Mouse (Mus musculus): ENCODE results near the gene Tmem151a. TPM values are rescaled to one million over a fixed set of nuclear protein-coding genes. Genes with fewer than 3 reads are reported as not detected.

The Tmem151a gene
- polyA plus RNA-seq, 1 experiment from 2014 or later, result 1.5 TPM

DNA sequence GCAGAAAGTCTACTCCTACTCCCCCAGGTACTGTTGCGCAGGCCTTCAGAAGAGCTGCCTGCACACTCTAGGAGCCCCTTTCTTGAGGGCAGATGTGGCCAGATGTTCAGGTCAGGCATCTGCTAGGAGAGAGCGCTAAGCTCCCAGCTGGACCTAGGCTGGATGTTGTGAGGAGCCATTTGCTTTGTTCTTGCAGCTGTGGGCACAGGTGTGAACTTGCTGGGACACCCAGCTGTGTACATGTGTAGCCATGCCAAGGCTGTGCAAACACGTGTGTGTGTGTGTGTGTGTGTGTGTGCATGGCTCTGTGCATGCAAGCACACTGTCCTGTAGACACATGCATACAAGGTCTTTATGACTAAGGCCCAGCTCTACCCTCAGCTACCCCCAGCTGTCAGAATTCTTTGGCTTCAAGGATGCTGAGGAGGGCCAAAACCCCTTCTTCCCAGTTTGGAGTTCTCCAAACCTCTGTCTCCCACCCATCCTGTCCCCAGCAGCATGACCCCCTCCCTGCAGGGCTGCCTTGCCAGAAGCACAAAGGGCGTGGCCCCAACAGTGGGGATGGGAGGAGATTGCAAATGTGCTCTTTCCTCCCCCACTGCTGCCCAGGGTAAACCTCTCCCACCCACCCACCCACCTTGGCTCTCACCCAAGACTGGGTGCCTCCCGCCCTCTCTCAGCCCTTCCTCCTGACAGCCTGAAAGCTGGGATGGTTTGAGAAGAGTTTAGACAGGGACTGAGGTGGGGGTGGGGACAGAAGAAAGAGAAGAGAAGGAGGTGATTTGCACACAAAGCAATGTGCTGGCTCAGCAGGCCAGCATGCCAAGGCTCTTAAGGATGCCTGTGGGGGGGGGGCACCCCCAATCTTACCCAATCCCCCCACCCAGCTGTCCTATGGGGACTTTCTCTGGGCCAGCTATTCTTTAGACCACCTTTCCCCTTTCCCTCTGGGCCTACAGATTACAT is 24.7 kb downstream of the Tmem151a start:
- no peak overlapping the region for H3K4me3 ChIP-seq
- H3K9me3 ChIP-seq (replicated peaks), result no peaks in the 10 kb centered on the region
- H3K27ac ChIP-seq, result no peak overlapping the region
- no peak for ATAC-seq (ENCODE audit: low FRiP score)
- H3K27me3 ChIP-seq, result peaks cover 7% of the 10 kb centered on the region; the same call in 1 of the 2 replicates
- peak overlapping the region; percentile 32; the same call in 1 of the 2 replicates for H3K9ac ChIP-seq
- 37% methylated on average over 5 of the region's 5 CpGs for WGBS
- no peak overlapping the region for H3K4me2 ChIP-seq (replicated peaks)
- H3K36me3 ChIP-seq, result no peaks in the 10 kb centered on the region
- peaks cover 36% of the 10 kb centered on the region for H3K4me1 ChIP-seq

DNA sequence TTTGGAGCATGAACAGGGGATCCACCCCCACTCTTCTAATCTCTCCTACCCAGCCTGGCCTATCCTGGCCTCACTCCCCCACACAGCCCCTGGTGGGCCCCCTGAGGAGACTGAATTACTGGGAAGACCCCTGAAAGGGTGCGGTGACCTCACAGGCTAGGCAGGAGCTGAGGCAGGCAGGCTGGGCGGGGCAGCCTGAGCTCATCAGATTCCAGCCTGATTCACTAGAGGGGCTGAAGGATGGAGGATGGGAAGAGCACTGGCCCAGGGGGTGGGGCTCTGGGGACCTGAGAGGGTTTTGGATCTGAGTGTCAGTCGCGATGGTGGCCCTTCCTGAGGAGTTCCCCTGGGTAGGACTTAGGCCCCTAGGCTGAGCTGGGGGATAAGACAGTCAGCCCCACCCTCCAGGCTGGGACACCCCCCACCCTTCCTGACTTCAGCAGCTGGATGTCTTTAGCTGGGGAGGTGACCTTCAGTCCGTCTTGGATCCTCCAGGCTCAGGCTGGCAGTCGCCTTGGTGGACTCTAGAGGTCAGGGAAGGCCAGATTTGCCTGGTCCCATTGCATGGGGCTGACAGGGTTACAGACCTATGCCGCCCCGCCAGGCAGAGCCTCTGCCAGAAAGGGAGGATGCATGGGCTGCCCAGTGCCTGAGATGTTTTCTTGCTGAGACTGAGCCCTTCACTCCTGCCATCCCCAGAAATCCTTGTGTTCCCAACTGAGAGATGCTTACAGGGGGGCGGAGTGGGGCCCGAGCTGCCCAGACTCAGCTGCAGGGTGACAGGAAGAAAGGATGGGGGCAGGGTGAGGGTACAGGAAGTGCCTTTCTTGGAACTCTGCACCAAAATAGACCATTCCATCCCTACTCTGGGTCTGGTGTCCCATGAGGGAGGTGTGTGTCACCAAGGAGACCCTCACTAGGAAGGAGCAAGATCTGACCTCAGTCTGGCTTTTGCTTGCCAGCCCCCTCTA is 26.2 kb downstream of the Tmem151a start:
- H3K4me3 ChIP-seq, result no peak overlapping the region
- no peak overlapping the region for H3K27ac ChIP-seq
- H3K4me1 ChIP-seq, result peaks cover 31% of the 10 kb centered on the region
- H3K27me3 ChIP-seq, result peaks cover 19% of the 10 kb centered on the region
- no peak overlapping the region for H3K9ac ChIP-seq
- WGBS, result 16% methylated on average over 10 of the region's 10 CpGs
- no peaks in the 10 kb centered on the region for H3K36me3 ChIP-seq
- H3K4me2 ChIP-seq (replicated peaks), result no peak overlapping the region
- H3K9me3 ChIP-seq (replicated peaks), result no peaks in the 10 kb centered on the region
- ATAC-seq (ENCODE audit: low FRiP score), result 0 out of 2 replicates have a peak, but pooled peaks have one; percentile 18

DNA sequence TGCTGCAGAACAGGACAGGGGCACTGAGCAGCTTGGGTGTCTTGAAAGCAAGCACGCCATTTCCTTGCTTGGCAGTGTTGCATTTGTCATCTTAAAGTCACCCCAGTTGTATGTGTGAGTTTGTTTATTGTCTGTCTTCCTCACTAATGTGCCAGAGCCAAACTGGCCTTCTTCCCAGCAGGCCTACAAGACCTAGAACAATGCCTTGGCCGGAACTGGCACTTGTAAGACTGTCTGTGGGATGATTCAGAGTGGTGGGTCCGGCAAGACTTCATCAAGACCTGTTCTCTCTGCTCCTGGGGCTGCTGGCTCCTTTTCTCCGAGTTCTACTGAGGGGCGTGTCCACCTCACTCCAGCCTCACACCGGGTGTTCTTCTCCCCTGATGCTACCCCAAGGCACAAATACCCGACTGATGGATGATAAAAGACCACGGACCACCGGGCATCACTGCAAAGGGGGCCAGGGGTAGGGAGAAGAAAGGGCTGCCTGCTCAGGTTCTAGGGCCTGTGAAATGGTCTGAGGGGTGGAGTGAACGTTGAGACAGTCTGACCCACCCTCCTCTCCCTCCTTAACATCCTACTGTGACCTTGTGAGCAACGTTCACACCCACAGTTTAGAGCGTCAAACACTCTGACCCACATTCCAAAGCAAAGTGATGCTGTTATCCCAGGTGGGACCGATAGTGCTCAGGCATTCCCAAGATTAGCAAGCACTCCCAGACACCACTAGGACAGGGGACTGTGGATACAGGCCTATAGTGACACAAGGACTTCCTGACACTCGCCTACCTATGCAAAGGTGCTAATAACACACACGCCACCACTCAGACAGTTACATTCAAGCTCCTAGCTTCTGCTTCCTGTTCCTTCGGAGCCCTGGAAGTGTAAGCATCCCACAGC is 27.2 kb downstream of the Tmem151a start:
- H3K4me2 ChIP-seq (replicated peaks), result no peak overlapping the region
- no peak overlapping the region for H3K4me3 ChIP-seq
- no peak for ATAC-seq (ENCODE audit: low FRiP score)
- no peak overlapping the region for H3K27ac ChIP-seq
- H3K27me3 ChIP-seq, result peaks cover 28% of the 10 kb centered on the region
- no peak overlapping the region for H3K9ac ChIP-seq
- H3K9me3 ChIP-seq (replicated peaks), result no peaks in the 10 kb centered on the region
- peaks cover 31% of the 10 kb centered on the region for H3K4me1 ChIP-seq
- no peaks in the 10 kb centered on the region for H3K36me3 ChIP-seq
- WGBS, result 24% methylated on average over 16 of the region's 16 CpGs

DNA sequence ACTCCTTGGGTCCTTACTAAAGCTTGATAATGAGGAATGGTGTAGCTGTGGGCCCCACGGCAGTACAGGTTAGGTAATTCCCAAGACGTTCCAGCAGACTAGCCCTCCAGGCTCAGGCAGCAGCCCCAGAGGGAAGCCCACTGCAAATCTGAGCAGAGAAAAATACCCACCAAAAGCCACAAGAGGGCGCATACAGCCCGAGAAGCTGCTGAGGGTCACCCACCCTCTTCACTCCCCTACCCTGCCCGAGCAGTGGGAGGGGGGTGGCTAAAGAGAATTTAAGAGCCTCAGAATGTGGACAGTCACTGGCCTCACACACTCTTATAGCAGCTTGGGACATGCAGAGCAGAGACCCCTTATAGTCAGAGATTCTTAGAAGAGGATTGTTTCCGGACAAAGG is 29.1 kb downstream of the Tmem151a start:
- Histone ChIP-seq H3K4me1 (peaks cover 40% of the 10 kb centered on the region), H3K4me2 (replicated peaks) (0 out of 2 replicates have a peak overlapping the region, but pooled peaks have one; percentile 15), H3K36me3 (no peaks in the 10 kb centered on the region), H3K9me3 (replicated peaks) (no peaks in the 10 kb centered on the region), H3K27me3 (peaks cover 47% of the 10 kb centered on the region), H3K4me3 (no peak overlapping the region), H3K9ac (no peak overlapping the region), H3K27ac (no peak overlapping the region)
- 14% methylated on average over 6 of the region's 6 CpGs for WGBS
- ATAC-seq (ENCODE audit: low FRiP score), result peak; percentile 24; the same call in 1 of the 2 replicates

DNA sequence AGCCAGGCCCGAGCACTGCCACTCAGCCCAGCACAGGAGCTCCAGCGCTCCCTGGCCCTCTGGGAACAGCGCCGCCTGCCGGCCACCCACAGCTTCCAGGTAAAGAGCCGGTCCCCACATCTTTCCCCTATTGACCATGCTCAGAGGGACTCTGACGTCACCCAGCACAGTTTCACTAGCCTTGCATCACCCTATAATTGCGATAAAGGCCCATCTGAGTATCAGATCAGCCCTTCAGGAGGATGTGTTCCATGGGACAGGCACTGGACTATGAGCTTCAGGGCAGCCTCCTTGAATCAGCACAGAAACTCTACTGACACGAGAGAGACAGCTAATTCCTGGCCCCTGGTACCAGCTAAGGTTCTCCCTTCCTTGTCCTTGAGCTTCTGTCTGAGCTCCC is 31.4 kb downstream of the Tmem151a start:
- ATAC-seq (ENCODE audit: low FRiP score), result no peak

DNA sequence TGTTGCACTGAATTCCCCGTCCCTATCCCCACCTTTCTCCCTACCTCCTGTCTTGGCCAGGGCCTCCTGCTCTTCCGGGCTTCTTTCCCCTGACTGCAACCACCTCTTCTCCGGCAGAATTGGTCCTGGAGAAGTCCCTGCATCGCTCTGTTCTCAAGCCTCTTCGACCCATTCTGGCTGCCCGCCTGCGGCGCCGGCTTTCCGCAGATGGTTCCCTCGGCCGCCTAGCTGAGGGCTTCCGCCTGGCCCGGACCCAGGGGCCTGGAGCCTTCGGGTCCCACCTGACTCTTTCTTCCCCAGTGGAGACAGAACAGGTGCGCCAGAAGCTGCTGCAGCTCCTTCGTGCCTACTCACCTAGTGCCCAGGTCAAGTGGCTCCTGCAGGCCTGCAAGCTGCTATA is 32.5 kb downstream of the Tmem151a start:
- WGBS, result 51% methylated on average over 17 of the region's 17 CpGs
- no peak overlapping the region for H3K4me2 ChIP-seq (replicated peaks)
- H3K4me1 ChIP-seq, result peaks cover 26% of the 10 kb centered on the region
- no peak overlapping the region for H3K4me3 ChIP-seq
- H3K9me3 ChIP-seq (replicated peaks), result no peaks in the 10 kb centered on the region
- H3K9ac ChIP-seq, result no peak overlapping the region
- H3K27me3 ChIP-seq, result peaks cover 64% of the 10 kb centered on the region
- H3K27ac ChIP-seq, result no peak overlapping the region
- ATAC-seq (ENCODE audit: low FRiP score), result no peak
- H3K36me3 ChIP-seq, result peaks cover 19% of the 10 kb centered on the region

More for the DNA sequence above, 31.4 kb downstream of the Tmem151a start:
- no peak overlapping the region for H3K4me3 ChIP-seq
- WGBS, result 15% methylated on average over 9 of the region's 9 CpGs
- no peak overlapping the region for H3K9ac ChIP-seq
- H3K4me1 ChIP-seq, result peaks cover 35% of the 10 kb centered on the region
- no peaks in the 10 kb centered on the region for H3K9me3 ChIP-seq (replicated peaks)
- no peak overlapping the region for H3K27ac ChIP-seq
- H3K36me3 ChIP-seq, result peaks cover 11% of the 10 kb centered on the region
- H3K4me2 ChIP-seq (replicated peaks), result no peak overlapping the region
- H3K27me3 ChIP-seq, result peaks cover 70% of the 10 kb centered on the region

DNA sequence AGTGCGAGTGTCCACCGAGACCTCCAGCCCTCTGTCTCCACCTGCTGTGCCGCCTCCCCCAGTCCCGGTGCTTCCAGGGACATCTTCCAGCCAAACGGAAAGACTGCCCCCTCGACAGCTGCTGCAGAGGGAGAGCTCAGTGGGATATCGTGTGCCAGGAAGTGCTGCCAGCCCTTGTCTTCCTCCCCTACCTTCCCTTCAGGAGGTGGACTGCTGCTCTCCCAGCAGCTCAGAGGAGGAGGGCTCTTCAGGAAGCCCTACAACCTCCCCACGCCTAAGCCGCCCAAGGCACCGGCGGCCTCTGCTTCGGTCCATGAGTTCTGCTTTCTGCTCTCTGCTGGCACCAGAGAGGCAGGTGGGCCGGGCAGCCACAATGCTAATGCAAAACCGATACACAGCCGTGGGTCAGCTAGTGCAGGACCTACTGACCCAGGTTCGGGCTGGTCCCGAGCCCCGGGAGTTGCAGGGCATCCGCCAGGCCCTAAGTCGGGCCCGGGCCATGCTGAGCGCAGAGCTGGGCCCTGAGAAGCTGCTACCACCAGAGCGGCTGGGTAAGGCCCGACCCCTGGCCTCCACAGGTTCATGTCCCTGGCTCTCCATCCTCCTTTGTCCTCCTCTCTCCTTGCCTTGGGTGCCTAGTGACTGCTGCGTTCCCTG is 33.0 kb downstream of the Tmem151a start:
- Histone ChIP-seq H3K27me3 (peaks cover 64% of the 10 kb centered on the region), H3K9ac (no peak overlapping the region), H3K4me2 (replicated peaks) (no peak overlapping the region), H3K36me3 (peaks cover 25% of the 10 kb centered on the region), H3K4me1 (peaks cover 25% of the 10 kb centered on the region), H3K9me3 (replicated peaks) (no peaks in the 10 kb centered on the region), H3K4me3 (no peak overlapping the region), H3K27ac (no peak overlapping the region)
- no peak for ATAC-seq (ENCODE audit: low FRiP score)
- WGBS, result 19% methylated on average over 25 of the region's 25 CpGs

DNA sequence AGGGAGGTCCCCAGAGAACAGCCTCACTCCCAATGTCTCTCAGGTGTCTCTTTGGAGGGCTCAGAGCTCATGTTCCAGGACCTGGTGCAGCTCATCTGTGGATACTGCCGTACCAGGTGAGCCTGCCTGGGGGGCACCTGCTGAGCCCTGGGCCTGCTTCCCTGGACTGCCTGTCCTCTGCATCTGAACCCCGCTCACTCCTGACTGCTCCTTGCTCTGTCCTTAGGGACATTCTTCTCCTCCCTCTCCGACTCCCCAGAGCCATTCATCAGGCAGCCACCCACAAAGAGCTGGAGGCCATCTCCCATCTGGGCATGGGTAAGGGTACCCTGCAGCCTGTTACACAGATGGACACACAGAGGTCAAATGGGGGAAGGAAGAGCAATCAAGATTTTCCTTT is 33.8 kb downstream of the Tmem151a start:
- Histone ChIP-seq H3K36me3 (peaks cover 33% of the 10 kb centered on the region), H3K27ac (no peak overlapping the region), H3K27me3 (peaks cover 64% of the 10 kb centered on the region), H3K9me3 (replicated peaks) (no peaks in the 10 kb centered on the region), H3K4me1 (peaks cover 25% of the 10 kb centered on the region), H3K4me2 (replicated peaks) (no peak overlapping the region), H3K9ac (no peak overlapping the region), H3K4me3 (no peak overlapping the region)
- 51% methylated on average over 3 of the region's 3 CpGs for WGBS
- ATAC-seq (ENCODE audit: low FRiP score), result no peak

DNA sequence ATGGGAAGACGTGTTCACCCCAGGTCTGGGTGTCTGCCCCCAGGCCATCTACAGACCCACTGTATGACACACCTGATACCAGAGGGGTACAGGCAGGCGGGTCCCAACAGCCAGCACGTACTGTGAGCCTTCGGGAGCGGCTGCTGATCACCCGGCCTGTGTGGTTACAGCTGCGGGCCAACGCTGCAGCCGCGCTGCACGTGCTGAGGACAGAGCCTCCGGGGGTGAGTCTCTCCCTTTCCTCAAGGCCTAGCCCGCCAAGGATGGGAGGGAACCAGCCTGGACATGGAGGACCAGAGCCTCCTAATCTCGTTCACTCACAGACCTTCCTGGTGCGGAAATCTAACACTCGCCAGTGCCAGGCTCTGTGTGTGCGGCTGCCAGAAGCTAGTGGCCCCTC is 34.3 kb downstream of the Tmem151a start:
- WGBS, result 8% methylated on average over 17 of the region's 17 CpGs
- Histone ChIP-seq H3K9me3 (replicated peaks) (no peaks in the 10 kb centered on the region), H3K4me3 (no peak overlapping the region), H3K4me2 (replicated peaks) (peak overlapping the region; percentile 11; the same call in 1 of the 2 replicates), H3K27ac (no peak overlapping the region), H3K27me3 (peaks cover 64% of the 10 kb centered on the region), H3K4me1 (peaks cover 25% of the 10 kb centered on the region), H3K9ac (no peak overlapping the region), H3K36me3 (peaks cover 37% of the 10 kb centered on the region)
- ATAC-seq (ENCODE audit: low FRiP score), result no peak

DNA sequence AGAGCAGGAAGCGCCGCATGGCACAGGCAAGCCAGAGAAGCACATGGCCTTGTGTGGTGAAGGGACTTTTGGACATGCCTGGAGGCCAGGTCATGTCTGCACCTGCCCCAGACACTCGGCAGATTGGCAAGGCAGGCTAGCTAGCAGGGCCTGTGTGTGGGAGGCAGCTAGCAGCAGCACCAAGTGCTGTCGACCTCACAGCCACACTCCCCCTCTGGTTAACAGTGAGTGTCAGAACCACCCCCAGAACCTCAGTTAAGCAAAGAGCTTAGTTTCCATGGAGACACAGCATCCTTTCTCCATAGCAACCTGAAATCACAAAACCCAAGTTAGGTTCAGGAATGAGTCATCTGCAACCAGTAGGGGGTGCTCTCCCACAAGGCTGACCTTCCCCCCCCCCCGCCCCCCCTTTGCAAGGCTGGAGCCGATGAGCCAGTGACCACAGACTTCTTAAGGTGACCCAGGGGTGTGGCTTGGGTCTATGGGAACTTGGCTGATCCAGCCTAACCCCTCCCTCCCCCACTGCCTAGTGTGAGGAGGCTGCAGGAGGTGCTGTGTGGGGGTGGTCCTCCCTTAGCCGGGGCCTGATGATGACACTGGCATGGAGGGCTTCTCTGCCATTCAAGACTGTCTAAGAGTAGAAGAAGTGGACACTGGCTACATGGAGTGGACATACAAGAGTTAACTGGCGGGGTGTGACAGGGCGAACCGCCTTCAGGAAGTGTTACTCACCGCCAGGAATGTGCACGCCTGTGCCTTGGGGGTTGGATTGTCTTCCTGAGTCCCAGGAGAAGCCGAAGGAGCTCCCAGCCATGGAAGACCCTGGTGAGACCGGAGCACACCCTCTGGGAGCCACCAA is 35.1 kb downstream of the Tmem151a start, which contains the start of gene Rin1:
Rin1 (plus strand) TSS at position 435 of the 859 bp plus-strand sequence.
- no peaks in the 10 kb centered on the region for H3K9me3 ChIP-seq (replicated peaks)
- ATAC-seq (ENCODE audit: low FRiP score), result no peak
- H3K9ac ChIP-seq, result no peak within 1 kb of the TSS
- no peak within 1 kb of the TSS for H3K4me3 ChIP-seq
- WGBS, result 16% methylated on average over 14 of the region's 14 CpGs
- H3K27ac ChIP-seq, result no peak within 1 kb of the TSS
- peaks cover 63% of the 10 kb centered on the region for H3K27me3 ChIP-seq
- peaks cover 25% of the 10 kb centered on the region for H3K4me1 ChIP-seq
- peaks cover 43% of the 10 kb centered on the region for H3K36me3 ChIP-seq
- H3K4me2 ChIP-seq (replicated peaks), result peak within 1 kb of the TSS; percentile 11; the same call in 1 of the 2 replicates
